Mouse (Mus musculus) granulocyte monocyte progenitor cell, adult 5-6 weeks (primary cell): ENCODE results near the gene Prrt3. TPM values are rescaled to one million over a fixed set of nuclear protein-coding genes. Genes with fewer than 3 reads are reported as not detected.
A peak's percentile ranks its signal among the peaks of the same experiment; 100 is the strongest.

ENCODE experiments used
- ATAC-seq: replicated peaks from 2 replicates; pipeline ENCODE4 v1.8.0; 2016; ENCODE audit warnings: mild to moderate bottlenecking, moderate TSS enrichment, inconsistent platforms; ENCODE audit not compliant: poor library complexity, severe bottlenecking
- total RNA-seq, 2 experiments: library from RNA; stranded (forward) in 1 of 2; stranded (reverse) in 1 of 2; fragments of 200-712, 200-1000 nt in 1 of 2; fragments of >200 nt in 1 of 2; fragmentation: Nextera tagmentation in 1 of 2; gene quantifications; 2 replicates each; pipeline ENCODE4 v1.2.3; 2014 to 2017

Gene Prrt3
- total RNA-seq, 2 experiments from 2014 or later = not detected

GRCm38 (mm10) chr6:113492101-113492864 is 9.4 kb downstream of the Prrt3 start:
- ATAC-seq = no peak

DNA sequence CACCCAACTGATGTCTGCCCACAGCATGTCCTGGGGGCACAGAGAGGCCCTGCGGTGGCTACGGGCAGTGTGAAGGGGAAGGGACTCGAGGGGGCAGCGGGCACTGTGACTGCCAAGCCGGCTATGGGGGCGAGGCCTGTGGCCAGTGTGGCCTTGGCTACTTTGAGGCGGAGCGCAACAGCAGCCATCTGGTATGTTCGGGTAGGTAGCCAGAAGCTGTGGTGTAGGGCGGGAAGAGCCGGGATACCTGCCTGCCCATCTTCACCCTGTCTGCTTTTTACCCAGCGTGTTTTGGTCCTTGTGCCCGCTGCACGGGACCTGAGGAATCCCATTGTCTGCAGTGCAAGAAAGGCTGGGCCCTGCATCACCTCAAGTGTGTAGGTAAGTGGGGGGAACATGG is 12.3 kb downstream of the Prrt3 start:
- ATAC-seq = no peak

DNA sequence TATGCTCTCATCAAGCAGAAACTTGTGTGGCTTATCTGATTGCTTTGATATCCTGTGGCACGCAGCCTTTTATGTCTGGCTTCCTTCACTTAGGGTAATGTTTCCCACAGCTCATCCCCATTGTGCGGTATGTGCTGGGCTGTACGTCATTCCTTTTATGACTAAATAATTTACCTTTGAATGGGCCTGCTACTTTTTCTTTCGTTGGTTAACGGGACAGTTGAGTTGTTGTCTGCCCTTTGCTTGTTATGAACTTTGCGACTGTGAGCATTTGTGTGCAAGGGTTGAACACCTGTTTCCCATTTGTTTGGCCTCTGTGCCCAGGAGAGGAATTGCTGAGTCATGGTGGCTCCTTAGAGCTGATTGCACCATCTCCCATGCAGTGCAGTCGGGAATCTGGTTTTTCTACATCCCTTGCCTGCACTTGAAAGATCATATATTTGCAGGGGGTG is 14.6 kb downstream of the Prrt3 start:
- ATAC-seq = peak; percentile 24

- ATAC-seq = 0 out of 2 replicates have a peak, but pooled peaks have one; percentile 10
Measured at GRCm38 (mm10) chr6:113483729-113484128, 18.0 kb downstream of the Prrt3 start.

DNA sequence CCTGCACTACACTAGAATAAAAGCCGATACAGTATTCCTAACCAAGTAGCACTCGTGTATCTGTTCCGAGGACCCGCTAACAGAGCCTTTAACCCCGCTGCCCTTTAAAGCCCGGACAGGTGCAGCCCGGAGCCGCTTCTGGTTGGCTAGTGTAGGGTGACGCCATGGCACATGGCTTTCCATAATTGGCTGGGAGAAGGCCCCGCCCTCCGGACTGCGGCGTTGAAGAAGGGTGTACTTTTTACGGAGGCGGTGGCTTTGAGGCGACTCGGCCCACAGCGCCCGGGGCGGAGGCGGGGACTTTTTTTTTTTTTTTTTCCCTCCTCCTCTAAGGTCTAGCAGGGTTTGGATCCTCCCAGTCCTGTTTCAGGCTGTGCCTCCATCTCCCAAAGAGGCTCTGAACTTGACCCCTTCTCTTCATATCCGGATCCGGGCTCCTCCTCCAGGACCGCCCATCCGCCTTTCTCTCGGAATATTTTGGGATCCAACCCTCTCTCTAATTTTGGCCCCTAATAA is 18.6 kb downstream of the Prrt3 start, which contains the start of gene Creld1:
Gene Creld1 (plus strand): TSS at position 198 of the 516 bp plus-strand sequence.
- ATAC-seq = peak; percentile 85

DNA sequence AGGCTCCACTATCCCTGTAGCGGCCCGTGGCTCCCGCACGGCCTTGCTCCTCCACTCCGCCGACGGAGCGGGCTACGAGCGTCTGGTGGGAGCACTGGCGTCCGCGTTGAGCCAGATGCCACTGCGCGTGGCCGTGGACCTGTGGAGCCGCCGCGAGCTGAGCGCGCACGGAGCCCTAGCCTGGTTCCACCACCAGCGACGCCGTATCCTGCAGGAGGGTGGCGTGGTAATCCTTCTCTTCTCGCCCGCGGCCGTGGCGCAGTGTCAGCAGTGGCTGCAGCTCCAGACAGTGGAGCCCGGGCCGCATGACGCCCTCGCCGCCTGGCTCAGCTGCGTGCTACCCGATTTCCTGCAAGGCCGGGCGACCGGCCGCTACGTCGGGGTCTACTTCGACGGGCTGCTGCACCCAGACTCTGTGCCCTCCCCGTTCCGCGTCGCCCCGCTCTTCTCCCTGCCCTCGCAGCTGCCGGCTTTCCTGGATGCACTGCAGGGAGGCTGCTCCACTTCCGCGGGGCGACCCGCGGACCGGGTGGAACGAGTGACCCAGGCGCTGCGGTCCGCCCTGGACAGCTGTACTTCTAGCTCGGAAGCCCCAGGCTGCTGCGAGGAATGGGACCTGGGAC is 19.1 kb downstream of the Prrt3 start:
- ATAC-seq = peak; percentile 67

DNA sequence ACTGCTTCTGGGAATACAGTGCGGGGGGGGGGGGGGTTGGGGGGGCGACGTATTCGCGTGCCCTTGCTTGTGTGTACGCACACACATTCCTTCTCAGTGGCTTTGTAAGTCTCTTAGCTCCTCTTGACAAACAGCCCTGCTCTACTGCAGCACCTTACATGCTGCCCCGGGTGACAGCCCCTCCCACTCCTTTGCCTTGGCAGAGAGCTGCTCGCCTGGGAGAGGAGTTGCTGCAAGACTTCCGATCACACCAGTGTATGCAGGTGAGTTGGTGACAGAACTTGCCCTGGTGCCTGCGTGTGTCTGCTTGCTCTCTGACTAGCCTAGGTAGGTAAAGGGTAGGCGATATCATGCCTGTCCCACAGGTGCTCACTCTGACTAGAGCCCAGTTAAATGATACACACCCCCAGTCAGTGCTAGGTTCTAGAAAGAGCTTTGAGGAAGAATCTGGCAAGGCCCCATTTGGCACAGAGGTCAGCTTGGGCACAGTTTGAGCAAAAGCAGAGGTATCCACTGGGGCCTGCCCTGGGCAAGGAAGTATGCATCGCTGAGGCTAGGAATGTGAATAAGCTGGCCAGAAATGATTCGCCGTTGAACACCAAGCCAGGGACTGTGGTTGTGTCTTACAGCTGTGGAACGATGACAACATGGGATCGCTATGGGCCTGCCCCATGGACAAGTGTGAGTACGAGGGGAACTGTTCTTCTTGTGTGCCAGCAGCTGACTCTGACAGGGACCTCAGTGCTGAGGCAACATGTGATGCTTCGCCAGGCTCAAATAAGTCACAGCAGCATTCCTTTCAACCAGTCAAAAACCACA is 21.0 kb downstream of the Prrt3 start:
- ATAC-seq = no peak

- ATAC-seq = no peak
Measured at GRCm38 (mm10) chr6:113478906-113479305, 22.8 kb downstream of the Prrt3 start.

GRCm38 (mm10) chr6:113477353-113477752 is 24.4 kb downstream of the Prrt3 start:
- no peak for ATAC-seq

GRCm38 (mm10) chr6:113473715-113474114 is 28.0 kb downstream of the Prrt3 start:
- ATAC-seq = no peak

DNA sequence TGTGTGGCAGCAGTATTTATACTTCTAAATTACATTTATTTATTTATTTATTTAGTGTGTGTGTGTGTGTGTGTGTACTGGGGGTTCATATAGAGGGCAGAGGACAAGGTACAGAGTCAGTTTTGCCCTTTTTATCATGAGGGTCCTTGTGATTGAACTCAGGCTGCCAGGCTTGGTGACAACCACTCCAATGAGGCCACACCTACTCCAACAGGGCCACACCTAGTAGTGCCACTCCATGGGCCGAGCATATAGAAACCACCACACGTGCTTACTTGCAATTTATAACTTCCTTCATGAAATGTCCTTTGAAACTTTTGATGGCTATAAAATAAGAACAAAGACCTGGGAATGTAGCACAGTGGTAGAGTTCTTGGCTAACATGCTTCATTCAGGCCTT is 28.5 kb downstream of the Prrt3 start:
- no peak for ATAC-seq

DNA sequence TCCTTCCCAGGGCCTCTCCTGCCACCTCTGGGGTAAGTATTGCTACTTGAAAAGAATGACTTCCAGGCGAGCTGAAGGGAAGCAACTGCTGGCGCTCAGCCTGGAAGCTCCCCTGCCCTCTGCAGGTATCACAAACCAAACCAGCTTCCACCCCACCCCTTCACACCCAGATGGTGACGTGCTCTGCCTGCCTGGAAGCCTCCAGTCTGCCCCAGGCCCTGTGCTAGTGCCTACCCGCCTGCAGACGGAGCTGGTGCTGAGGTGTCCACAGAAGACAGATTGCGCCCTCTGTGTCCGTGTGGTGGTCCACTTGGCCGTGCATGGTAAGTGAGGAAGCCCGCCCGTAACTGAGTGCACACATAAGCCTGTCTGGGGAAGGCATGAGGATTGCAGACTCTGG is 29.7 kb downstream of the Prrt3 start:
- ATAC-seq = no peak

DNA sequence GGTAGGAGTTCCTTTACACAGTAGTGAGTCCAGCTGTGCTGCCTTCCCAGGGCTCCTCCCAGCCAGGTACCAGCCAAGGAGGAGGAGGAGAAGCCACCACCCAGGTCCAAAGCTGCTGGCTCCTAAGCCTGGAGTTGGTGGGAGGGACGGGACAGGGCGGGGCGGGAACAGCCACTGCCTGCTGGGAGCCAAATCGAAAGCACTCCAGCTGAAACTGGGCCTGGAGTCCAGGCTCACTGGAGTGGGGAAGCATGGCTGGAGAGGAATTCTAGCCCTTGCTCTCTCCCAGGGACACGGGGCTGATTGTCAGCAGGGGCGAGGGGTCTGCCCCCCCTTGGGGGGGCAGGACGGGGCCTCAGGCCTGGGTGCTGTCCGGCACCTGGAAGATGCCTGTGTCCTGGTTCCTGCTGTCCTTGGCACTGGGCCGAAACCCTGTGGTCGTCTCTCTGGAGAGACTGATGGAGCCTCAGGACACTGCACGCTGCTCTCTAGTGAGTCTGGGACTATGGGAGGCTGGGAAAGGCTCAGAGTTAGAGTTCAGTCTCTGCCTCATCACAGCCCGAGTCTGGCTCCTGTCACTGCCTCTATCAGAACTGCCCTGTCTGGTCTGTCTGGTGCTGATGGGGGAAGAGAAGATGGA is 30.3 kb downstream of the Prrt3 start, which contains the start of gene Il17rc:
Gene Il17rc (plus strand): TSS at position 131 of the 640 bp plus-strand sequence.
- no peak for ATAC-seq

GRCm38 (mm10) chr6:113469432-113469831 is 32.3 kb downstream of the Prrt3 start:
- ATAC-seq = peak; percentile 74

GRCm38 (mm10) chr6:113469021-113469420 is 32.7 kb downstream of the Prrt3 start:
- peak; percentile 85 for ATAC-seq

GRCm38 (mm10) chr6:113468512-113468911 is 33.2 kb downstream of the Prrt3 start:
- peak; percentile 71 for ATAC-seq

GRCm38 (mm10) chr6:113465602-113466001 is 36.1 kb downstream of the Prrt3 start:
- ATAC-seq = no peak

DNA sequence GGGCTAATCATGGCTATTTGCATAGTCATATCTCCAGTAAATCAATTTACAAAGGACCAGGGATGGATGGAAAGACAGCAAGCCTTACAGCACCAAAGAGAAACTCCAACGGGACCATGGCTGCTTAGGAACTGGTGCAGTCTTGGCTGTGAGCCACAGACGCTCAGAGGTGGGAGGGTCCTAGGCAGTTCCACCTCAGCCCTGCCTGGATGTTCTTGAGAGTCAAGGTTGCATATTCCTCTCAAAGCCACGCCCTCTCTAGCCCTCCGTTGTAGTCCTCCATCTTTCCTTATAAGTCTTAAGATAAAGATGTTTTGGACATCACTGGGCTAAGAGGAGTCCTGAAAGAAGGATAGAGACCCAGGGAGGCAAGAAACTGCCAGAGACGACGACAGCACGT is 37.7 kb downstream of the Prrt3 start:
- ATAC-seq = no peak

DNA sequence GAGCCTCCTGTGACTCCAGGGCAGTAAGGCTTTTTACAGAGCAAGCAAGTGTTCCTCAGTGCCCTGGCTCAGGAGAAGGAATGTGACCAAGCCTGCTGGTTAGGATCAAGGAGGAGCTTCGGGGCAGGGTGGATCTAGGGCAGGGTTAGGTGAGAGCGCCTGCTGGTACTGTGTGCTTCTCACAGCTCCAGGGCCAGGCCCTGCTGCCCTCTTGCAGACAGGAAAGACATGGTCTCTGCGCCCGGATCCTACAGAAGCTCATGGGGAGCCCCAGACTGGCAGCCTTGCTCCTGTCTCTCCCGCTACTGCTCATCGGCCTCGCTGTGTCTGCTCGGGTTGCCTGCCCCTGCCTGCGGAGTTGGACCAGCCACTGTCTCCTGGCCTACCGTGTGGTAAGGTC is 43.1 kb downstream of the Prrt3 start:
- no peak for ATAC-seq

- ATAC-seq = peak; percentile 61
Measured at GRCm38 (mm10) chr6:113457952-113458534, 43.7 kb downstream of the Prrt3 start, which contains the start of gene Il17re. Gene Il17re (plus strand): TSS chr6:113458484.
